Mouse (Mus musculus) kidney, embryonic 14.5 days (tissue): Measurements from ENCODE around the gene Slc25a41. TPM values are rescaled to one million over a fixed set of nuclear protein-coding genes. Genes with fewer than 3 reads are reported as not detected.

Source experiments
- ATAC-seq: fragments of 200-750 bp; cut with Nextera tagmentation; 2 replicates; pipeline ENCODE4 v1.8.0; 2017; ENCODE audit warnings: moderate number of reproducible peaks, mild to moderate bottlenecking, moderate TSS enrichment, moderate library complexity; ENCODE audit not compliant: low FRiP score, low TSS enrichment
- H3K27ac ChIP-seq: fragments of 300-500 bp; sonication (generic); 2 replicates; pipeline ENCODE4 v1.5.1; 2014; ENCODE audit warnings: low read depth, mild to moderate bottlenecking, low read length, moderate library complexity, mixed read lengths
- H3K27me3 ChIP-seq: fragments of 300-500 bp; sonication (generic); 2 replicates; pipeline ENCODE4 v1.6.1; 2014; ENCODE audit warnings: mild to moderate bottlenecking, low read length; ENCODE audit not compliant: control insufficient read depth, insufficient read depth
- H3K36me3 ChIP-seq: fragments of 300-500 bp; sonication (generic); 2 replicates; pipeline ENCODE4 v1.6.1; 2014; ENCODE audit warnings: low read length, mixed read lengths; ENCODE audit not compliant: control insufficient read depth, insufficient read depth
- H3K4me1 ChIP-seq: fragments of 300-500 bp; sonication (generic); 2 replicates; pipeline ENCODE4 v1.6.1; 2014; ENCODE audit warnings: low read length, mixed read lengths; ENCODE audit not compliant: control insufficient read depth, insufficient read depth
- H3K4me2 ChIP-seq: fragments of 300-500 bp; sonication (generic); replicated peaks from 2 replicates; pipeline ENCODE4 v1.6.1; 2014; ENCODE audit warnings: low read depth, mild to moderate bottlenecking, low read length
- H3K4me3 ChIP-seq: fragments of 300-500 bp; sonication (generic); 2 replicates; pipeline ENCODE4 v1.5.1; 2014; ENCODE audit warnings: mild to moderate bottlenecking, low read length
- H3K9ac ChIP-seq: fragments of 300-500 bp; sonication (generic); 2 replicates; pipeline ENCODE4 v1.6.1; 2014; ENCODE audit warnings: low read depth, mild to moderate bottlenecking, low read length, moderate library complexity
- H3K9me3 ChIP-seq: fragments of 300-500 bp; sonication (generic); 2 replicates; pipeline ENCODE4 v1.6.1; 2016; ENCODE audit warnings: low read length; ENCODE audit not compliant: control insufficient read depth
- WGBS: fragments of 180-500 bp; shearing (Covaris S2); extraction: QIAGEN DNeasy Blood & Tissue Kit; methylation state at CpG from one replicate; pipeline ENCODE4 v1.1.7; 2014; 5-methylcytosine and 5-hydroxymethylcytosine counted together
- polyA plus RNA-seq: library from polyadenylated mRNA; unstranded; fragments of >200 nt; fragmentation: Nextera tagmentation; extraction: Ambion mirVana; gene quantifications from 2 replicates; pipeline ENCODE4 v1.2.1, GENCODE M21; 2014

Slc25a41 gene
- polyA plus RNA-seq, 1 experiment from 2014 or later, result not detected

GRCm38 (mm10) chr17:57030931-57031660 is 10.4 kb downstream of the Slc25a41 start, which contains the start of gene Khsrp:
Gene Khsrp (minus strand): TSS chr17:57031522.
- peaks cover 31% of the 10 kb centered on the region for H3K36me3 ChIP-seq
- H3K4me2 ChIP-seq, result peak within 1 kb of the TSS; percentile 71
- H3K4me1 ChIP-seq, result peaks cover 15% of the 10 kb centered on the region
- H3K9ac ChIP-seq, result peak within 1 kb of the TSS; percentile 100
- peak within 1 kb of the TSS; percentile 71 for H3K4me3 ChIP-seq
- H3K27me3 ChIP-seq, result no peaks in the 10 kb centered on the region
- no peaks in the 10 kb centered on the region for H3K9me3 ChIP-seq
- ATAC-seq, result no peak
- peak within 1 kb of the TSS; percentile 93 for H3K27ac ChIP-seq
- WGBS, result 2% methylated on average over 67 of the region's 99 CpGs

- peaks cover 45% of the 10 kb centered on the region for H3K36me3 ChIP-seq
- WGBS, result 24% methylated on average over 8 of the region's 8 CpGs
- no peak for ATAC-seq
- H3K4me2 ChIP-seq, result peak overlapping the region; percentile 71
- H3K27me3 ChIP-seq, result no peaks in the 10 kb centered on the region
- H3K4me3 ChIP-seq, result peak overlapping the region; percentile 71
- no peak overlapping the region for H3K27ac ChIP-seq
- H3K9ac ChIP-seq, result peak overlapping the region; percentile 100
- peaks cover 15% of the 10 kb centered on the region for H3K4me1 ChIP-seq
- no peaks in the 10 kb centered on the region for H3K9me3 ChIP-seq
These were observed 11.8 kb downstream of the Slc25a41 start for GRCm38 (mm10) chr17:57029691-57030090.

- H3K4me1 ChIP-seq, result peaks cover 14% of the 10 kb centered on the region
- no peak for ATAC-seq
- H3K4me2 ChIP-seq, result no peak overlapping the region
- no peak overlapping the region for H3K9ac ChIP-seq
- peaks cover 67% of the 10 kb centered on the region for H3K36me3 ChIP-seq
- H3K9me3 ChIP-seq, result no peaks in the 10 kb centered on the region
- no peaks in the 10 kb centered on the region for H3K27me3 ChIP-seq
- H3K4me3 ChIP-seq, result no peak overlapping the region
- H3K27ac ChIP-seq, result no peak overlapping the region
- WGBS, result 83% methylated on average over 4 of the region's 4 CpGs
These were observed 14.0 kb downstream of the Slc25a41 start for GRCm38 (mm10) chr17:57027471-57027870.

GRCm38 (mm10) chr17:57020960-57021359 is 20.5 kb downstream of the Slc25a41 start:
- H3K9me3 ChIP-seq, result no peaks in the 10 kb centered on the region
- ATAC-seq, result no peak
- WGBS, result 90% methylated on average over 5 of the region's 5 CpGs

GRCm38 (mm10) chr17:57019693-57020092 is 21.8 kb downstream of the Slc25a41 start:
- no peak for ATAC-seq
- H3K27ac ChIP-seq, result no peak overlapping the region
- H3K4me3 ChIP-seq, result no peak overlapping the region
- H3K4me2 ChIP-seq, result no peak overlapping the region
- peaks cover 48% of the 10 kb centered on the region for H3K36me3 ChIP-seq
- no peaks in the 10 kb centered on the region for H3K9me3 ChIP-seq
- WGBS, result 88% methylated on average over 2 of the region's 2 CpGs
- no peak overlapping the region for H3K9ac ChIP-seq
- no peaks in the 10 kb centered on the region for H3K27me3 ChIP-seq
- no peaks in the 10 kb centered on the region for H3K4me1 ChIP-seq

More at GRCm38 (mm10) chr17:57020960-57021359, 20.5 kb downstream of the Slc25a41 start:
- no peak overlapping the region for H3K4me3 ChIP-seq
- H3K9ac ChIP-seq, result no peak overlapping the region
- no peak overlapping the region for H3K27ac ChIP-seq
- H3K36me3 ChIP-seq, result peaks cover 61% of the 10 kb centered on the region
- no peaks in the 10 kb centered on the region for H3K27me3 ChIP-seq
- H3K4me1 ChIP-seq, result no peaks in the 10 kb centered on the region
- H3K4me2 ChIP-seq, result no peak overlapping the region

GRCm38 (mm10) chr17:57012245-57012795 is 29.1 kb downstream of the Slc25a41 start:
- WGBS, result 69% methylated on average over 13 of the region's 13 CpGs
- no peak; the same call in 1 of the 2 replicates for ATAC-seq

GRCm38 (mm10) chr17:57011236-57012141 is 30.0 kb downstream of the Slc25a41 start, which contains the start of the genes Gtf2f1 and Gm17949:
Gene Gtf2f1 (minus strand): TSS chr17:57011288.
Gene Gm17949 (plus strand): TSS chr17:57011469.
- Histone ChIP-seq H3K9me3 (no peaks in the 10 kb centered on the region), H3K36me3 (peaks cover 28% of the 10 kb centered on the region), H3K4me2 (peak within 1 kb of the TSS; percentile 91), H3K9ac (peak within 1 kb of the TSS; percentile 87), H3K27ac (peak within 1 kb of the TSS; percentile 74), H3K4me1 (peaks cover 12% of the 10 kb centered on the region; the same call in 1 of the 2 replicates), H3K4me3 (peak within 1 kb of the TSS; percentile 86), H3K27me3 (no peaks in the 10 kb centered on the region)
- 1% methylated on average over 51 of the region's 51 CpGs for WGBS
- peak; percentile 94 for ATAC-seq

More at GRCm38 (mm10) chr17:57012245-57012795, 29.1 kb downstream of the Slc25a41 start:
- Histone ChIP-seq H3K9ac (peak overlapping the region; percentile 74; the same call in 1 of the 2 replicates), H3K36me3 (peaks cover 20% of the 10 kb centered on the region), H3K27ac (peak overlapping the region; percentile 74), H3K4me1 (peaks cover 12% of the 10 kb centered on the region; the same call in 1 of the 2 replicates), H3K9me3 (no peaks in the 10 kb centered on the region), H3K4me3 (peak overlapping the region; percentile 86), H3K4me2 (peak overlapping the region; percentile 74), H3K27me3 (no peaks in the 10 kb centered on the region)

GRCm38 (mm10) chr17:57010911-57011235 is 30.6 kb downstream of the Slc25a41 start:
- peak overlapping the region; percentile 55; the same call in 1 of the 2 replicates for H3K27ac ChIP-seq
- peak overlapping the region; percentile 87 for H3K9ac ChIP-seq

More at GRCm38 (mm10) chr17:57010911-57011235, 30.6 kb downstream of the Slc25a41 start:
- H3K27me3 ChIP-seq, result no peaks in the 10 kb centered on the region
- ATAC-seq, result peak; percentile 57
- no peaks in the 10 kb centered on the region for H3K9me3 ChIP-seq
- H3K36me3 ChIP-seq, result peaks cover 35% of the 10 kb centered on the region
- H3K4me3 ChIP-seq, result peak overlapping the region; percentile 86
- peak overlapping the region; percentile 91 for H3K4me2 ChIP-seq
- H3K4me1 ChIP-seq, result peaks cover 12% of the 10 kb centered on the region; the same call in 1 of the 2 replicates
- WGBS, result 0% methylated on average over 19 of the region's 19 CpGs
